Mouse (Mus musculus) liver, embryonic 15.5 days (tissue): ENCODE data around the gene Tcirg1. TPM values are rescaled to one million over a fixed set of nuclear protein-coding genes. Genes with fewer than 3 reads are reported as not detected.

Experiments used
- ATAC-seq: fragments of 200-750 bp; cut with Nextera tagmentation; 2 replicates; pipeline ENCODE4 v1.8.0; 2017; ENCODE audit warnings: moderate number of reproducible peaks, mild to moderate bottlenecking, moderate library complexity; ENCODE audit not compliant: insufficient read depth
- H3K27ac ChIP-seq: fragments of 300-500 bp; sonication (generic); replicated peaks from 2 replicates; pipeline ENCODE4 v1.5.1; 2015; ENCODE audit warnings: mild to moderate bottlenecking, inconsistent platforms
- H3K27me3 ChIP-seq: fragments of 300-500 bp; sonication (generic); 2 replicates; pipeline ENCODE4 v1.6.1; 2015; ENCODE audit warnings: mild to moderate bottlenecking, inconsistent platforms
- H3K36me3 ChIP-seq: fragments of 300-500 bp; sonication (generic); replicated peaks from 2 replicates; pipeline ENCODE4 v1.6.1; 2015; ENCODE audit warnings: moderate library complexity, mild to moderate bottlenecking, inconsistent platforms
- H3K4me1 ChIP-seq: fragments of 300-500 bp; sonication (generic); replicated peaks from 2 replicates; pipeline ENCODE4 v1.6.1; 2015; ENCODE audit warnings: inconsistent platforms
- H3K4me2 ChIP-seq: fragments of 300-500 bp; sonication (generic); 2 replicates; pipeline ENCODE4 v1.6.1; 2015; ENCODE audit warnings: moderate library complexity, mild to moderate bottlenecking, inconsistent platforms
- H3K4me3 ChIP-seq: fragments of 300-500 bp; sonication (generic); replicated peaks from 2 replicates; pipeline ENCODE4 v1.5.1; 2015; ENCODE audit warnings: mild to moderate bottlenecking, inconsistent platforms
- H3K9ac ChIP-seq: fragments of 300-500 bp; sonication (generic); 2 replicates; pipeline ENCODE4 v1.6.1; 2015; ENCODE audit warnings: moderate library complexity, mild to moderate bottlenecking, inconsistent platforms
- H3K9me3 ChIP-seq: fragments of 300-500 bp; sonication (generic); replicated peaks from 2 replicates; pipeline ENCODE4 v1.6.1; 2016; ENCODE audit warnings: inconsistent platforms
- WGBS: fragments of 180-500 bp; shearing (Covaris S2); methylation state at CpG from one replicate; pipeline ENCODE4 v1.1.7; 2015; ENCODE audit warnings: mixed read lengths; ENCODE audit not compliant: insufficient replicate concordance; 5-methylcytosine and 5-hydroxymethylcytosine counted together
- polyA plus RNA-seq: library from polyadenylated mRNA; unstranded; fragments of >200 nt; fragmentation: Nextera tagmentation; extraction: Ambion mirVana; gene quantifications from 2 replicates; pipeline ENCODE4 v1.2.1, GENCODE M21; 2015

Gene Tcirg1
- polyA plus RNA-seq, 1 experiment from 2014 or later: 29.5 TPM

GRCm38 (mm10) chr19:3897557-3897956 is 9.4 kb downstream of the Tcirg1 start:
- peaks cover 78% of the 10 kb centered on the region for H3K36me3 ChIP-seq

DNA sequence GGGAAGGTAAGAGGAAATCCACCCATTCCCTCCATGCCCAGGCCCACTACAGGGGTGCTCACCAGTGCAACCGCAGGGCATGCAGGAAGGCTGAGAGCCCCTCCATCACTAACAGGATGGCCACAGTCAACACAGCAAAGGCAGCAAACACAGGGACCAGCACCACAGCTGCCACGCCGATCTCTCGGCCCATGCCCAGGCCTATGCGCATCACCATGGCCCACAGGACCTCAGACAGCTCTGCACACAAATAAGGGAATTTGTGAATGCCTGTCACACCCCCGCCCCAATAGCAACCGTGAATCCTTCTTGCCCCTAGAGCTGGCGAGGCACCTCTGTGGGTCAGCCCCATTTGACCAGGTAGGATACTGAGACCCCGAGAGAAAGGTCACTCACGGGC is 10.7 kb downstream of the Tcirg1 start:
- H3K9ac ChIP-seq: no peak overlapping the region
- ATAC-seq: no peak
- H3K27ac ChIP-seq: no peak overlapping the region
- H3K4me3 ChIP-seq: no peak overlapping the region
- peaks cover 15% of the 10 kb centered on the region for H3K4me1 ChIP-seq
- H3K9me3 ChIP-seq: no peaks in the 10 kb centered on the region
- WGBS: 78% methylated on average over 10 of the region's 10 CpGs
- H3K27me3 ChIP-seq: no peaks in the 10 kb centered on the region
- H3K36me3 ChIP-seq: peaks cover 78% of the 10 kb centered on the region
- H3K4me2 ChIP-seq: no peak overlapping the region

More at GRCm38 (mm10) chr19:3897557-3897956, 9.4 kb downstream of the Tcirg1 start:
- Histone ChIP-seq H3K9me3 (no peaks in the 10 kb centered on the region), H3K9ac (no peak overlapping the region), H3K4me3 (no peak overlapping the region), H3K4me1 (peaks cover 22% of the 10 kb centered on the region), H3K27ac (no peak overlapping the region), H3K4me2 (no peak overlapping the region), H3K27me3 (no peaks in the 10 kb centered on the region)
- WGBS: 75% methylated on average over 5 of the region's 5 CpGs
- no peak for ATAC-seq

DNA sequence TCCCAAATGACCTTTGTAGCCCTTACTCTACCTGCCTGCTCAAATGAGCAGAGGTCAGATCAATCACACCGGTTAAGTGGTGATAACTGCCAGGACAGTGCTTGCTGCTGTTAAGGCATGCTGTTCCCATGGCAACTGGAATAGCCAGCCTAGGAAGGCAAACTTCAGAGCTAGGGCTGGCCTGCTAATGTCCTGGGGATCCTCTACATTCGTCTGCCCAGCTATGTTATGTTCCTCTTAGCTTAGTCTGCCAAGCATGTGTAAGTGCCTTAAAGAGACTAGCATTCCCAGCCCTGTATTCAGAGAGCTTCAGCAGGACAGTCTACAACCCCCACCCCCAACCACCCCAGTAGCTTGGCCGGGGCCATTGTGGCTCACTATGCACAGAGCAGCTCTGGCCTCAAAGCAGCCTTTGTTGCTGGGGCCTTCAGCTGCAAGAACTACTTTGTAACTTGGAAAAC is 11.7 kb downstream of the Tcirg1 start:
- Histone ChIP-seq H3K4me2 (no peak overlapping the region), H3K27me3 (no peaks in the 10 kb centered on the region), H3K27ac (no peak overlapping the region), H3K36me3 (peaks cover 88% of the 10 kb centered on the region), H3K9ac (no peak overlapping the region), H3K4me1 (peaks cover 15% of the 10 kb centered on the region), H3K4me3 (no peak overlapping the region), H3K9me3 (no peaks in the 10 kb centered on the region)
- 49% methylated on average over 3 of the region's 3 CpGs for WGBS
- ATAC-seq: peak; percentile 55

DNA sequence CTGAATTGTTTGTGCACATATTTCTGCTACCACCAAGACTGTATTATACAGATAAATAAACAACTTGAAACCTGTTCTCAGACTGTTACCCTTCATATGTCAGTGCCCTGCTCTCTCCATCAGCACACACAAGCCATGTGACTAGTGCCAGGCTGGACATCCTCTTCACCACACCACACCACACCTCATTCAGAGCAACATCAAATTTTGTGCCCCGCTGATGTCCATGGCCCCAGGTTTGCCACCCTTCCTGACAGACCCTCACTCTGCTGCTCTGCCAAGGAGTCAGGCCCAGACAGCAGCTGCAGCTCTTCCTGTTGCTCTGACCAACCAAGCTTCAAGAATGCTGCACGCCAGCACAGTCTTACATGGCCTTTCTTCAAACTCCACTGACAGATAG is 12.6 kb downstream of the Tcirg1 start:
- no peaks in the 10 kb centered on the region for H3K27me3 ChIP-seq
- H3K36me3 ChIP-seq: peaks cover 94% of the 10 kb centered on the region
- H3K9me3 ChIP-seq: no peaks in the 10 kb centered on the region
- H3K4me2 ChIP-seq: no peak overlapping the region
- H3K4me3 ChIP-seq: no peak overlapping the region
- ATAC-seq: no peak
- H3K27ac ChIP-seq: 0 out of 2 replicates have a peak overlapping the region, but pooled peaks have one; percentile 19
- 70% methylated on average over 2 of the region's 2 CpGs for WGBS
- H3K9ac ChIP-seq: no peak overlapping the region
- peaks cover 15% of the 10 kb centered on the region for H3K4me1 ChIP-seq

DNA sequence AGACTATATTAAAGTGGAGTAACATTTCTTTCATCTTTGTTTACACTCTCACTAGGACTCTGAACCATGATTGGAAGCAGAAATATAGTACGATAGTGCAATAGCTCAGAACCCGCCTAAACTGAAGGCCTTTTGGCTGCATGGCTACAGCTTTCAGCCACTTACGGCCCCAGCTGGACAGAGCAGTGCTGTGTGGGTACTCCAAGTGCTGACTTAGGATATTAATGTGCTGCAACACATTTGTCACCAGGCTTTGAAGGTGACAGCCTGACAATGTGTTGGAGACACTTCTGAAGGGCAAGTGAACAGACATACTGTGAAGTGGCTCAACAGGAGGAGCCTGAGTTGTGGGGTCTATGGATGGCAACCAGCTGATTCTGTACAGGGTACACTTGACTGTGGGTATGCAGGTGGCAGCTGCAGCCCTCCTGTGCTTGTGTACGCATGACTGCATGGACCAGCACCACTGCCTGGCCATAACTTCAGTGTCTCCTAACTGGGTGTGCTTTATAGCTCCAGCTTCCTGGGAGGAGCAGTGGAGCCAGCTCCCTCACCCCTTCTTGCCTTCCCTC is 13.3 kb downstream of the Tcirg1 start:
- 82% methylated on average over 4 of the region's 4 CpGs for WGBS
- Histone ChIP-seq H3K9me3 (no peaks in the 10 kb centered on the region), H3K9ac (no peak overlapping the region), H3K27ac (no peak overlapping the region), H3K4me1 (peaks cover 15% of the 10 kb centered on the region), H3K36me3 (peaks cover 97% of the 10 kb centered on the region), H3K4me2 (no peak overlapping the region), H3K27me3 (no peaks in the 10 kb centered on the region), H3K4me3 (no peak overlapping the region)
- no peak for ATAC-seq

GRCm38 (mm10) chr19:3890181-3890580 is 16.8 kb downstream of the Tcirg1 start:
- Histone ChIP-seq H3K9ac (no peak overlapping the region), H3K4me3 (no peak overlapping the region), H3K4me1 (peaks cover 10% of the 10 kb centered on the region), H3K27me3 (no peaks in the 10 kb centered on the region), H3K9me3 (no peaks in the 10 kb centered on the region), H3K36me3 (peaks cover 75% of the 10 kb centered on the region), H3K4me2 (no peak overlapping the region), H3K27ac (no peak overlapping the region)
- 71% methylated on average over 8 of the region's 8 CpGs for WGBS
- no peak for ATAC-seq

DNA sequence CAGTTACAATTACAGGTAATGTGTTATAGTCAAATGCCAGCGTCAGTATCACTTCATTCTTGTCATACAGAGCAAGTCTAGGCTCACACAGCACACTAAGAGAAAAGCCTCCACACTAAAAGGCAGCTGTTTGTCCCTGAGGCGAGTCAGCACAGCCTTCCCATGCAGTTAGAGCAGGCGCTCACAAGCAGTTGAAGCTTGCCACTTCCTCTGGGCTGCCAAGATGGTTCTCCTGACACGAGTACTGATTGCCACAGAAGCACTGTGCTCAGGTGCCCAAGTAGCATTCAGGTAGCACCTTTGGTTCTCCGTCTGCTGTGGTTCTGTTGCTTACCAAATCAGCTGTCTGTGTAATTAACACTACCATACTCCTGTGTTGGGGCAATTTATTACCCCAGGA is 17.8 kb downstream of the Tcirg1 start:
- Histone ChIP-seq H3K9ac (no peak overlapping the region), H3K4me2 (no peak overlapping the region), H3K4me3 (no peak overlapping the region), H3K4me1 (peaks cover 6% of the 10 kb centered on the region; the same call in 1 of the 2 replicates), H3K27me3 (no peaks in the 10 kb centered on the region), H3K27ac (no peak overlapping the region), H3K9me3 (no peaks in the 10 kb centered on the region), H3K36me3 (peaks cover 71% of the 10 kb centered on the region)
- no peak for ATAC-seq
- WGBS: 69% methylated on average over 5 of the region's 5 CpGs

DNA sequence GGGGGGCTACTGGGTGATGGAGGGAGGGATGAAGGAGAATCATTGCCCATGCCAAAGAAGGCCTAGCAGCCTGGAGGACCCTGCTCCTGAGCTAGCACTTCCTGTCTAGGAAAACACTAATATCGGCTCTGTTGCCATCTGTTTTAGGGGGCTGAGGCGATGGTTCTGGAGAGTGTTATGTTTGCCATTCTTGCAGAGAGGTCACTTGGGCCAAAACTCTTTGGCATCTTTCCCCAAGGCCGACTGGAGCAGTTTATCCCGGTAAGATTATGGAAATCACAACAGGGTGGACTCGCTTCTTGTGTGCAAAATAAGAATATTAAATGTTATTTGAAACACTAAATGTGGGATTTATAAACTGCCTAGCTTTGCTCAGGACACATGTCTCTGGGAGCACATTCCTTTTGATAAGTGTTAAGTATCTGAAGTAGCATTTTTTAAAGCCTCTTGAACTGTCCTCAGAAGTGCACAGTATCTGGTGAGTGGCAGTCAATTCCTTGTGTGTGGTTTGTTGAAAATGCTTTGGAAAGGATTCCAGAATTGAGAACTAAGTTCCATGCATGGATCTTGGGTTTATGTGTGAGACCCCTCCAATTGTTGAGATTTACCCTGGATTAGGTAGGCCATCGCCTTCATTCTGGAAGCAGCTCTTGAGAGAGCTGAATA is 22.5 kb downstream of the Tcirg1 start:
- 67% methylated on average over 6 of the region's 6 CpGs for WGBS
- H3K9ac ChIP-seq: no peak overlapping the region
- H3K36me3 ChIP-seq: peaks cover 27% of the 10 kb centered on the region
- H3K4me3 ChIP-seq: no peak overlapping the region
- peaks cover 19% of the 10 kb centered on the region for H3K4me1 ChIP-seq
- H3K27ac ChIP-seq: no peak overlapping the region
- no peaks in the 10 kb centered on the region for H3K9me3 ChIP-seq
- no peak overlapping the region for H3K4me2 ChIP-seq
- ATAC-seq: no peak
- H3K27me3 ChIP-seq: no peaks in the 10 kb centered on the region

- no peak for ATAC-seq
- Histone ChIP-seq H3K27me3 (no peaks in the 10 kb centered on the region), H3K9ac (no peak overlapping the region), H3K4me2 (no peak overlapping the region), H3K4me3 (no peak overlapping the region), H3K9me3 (no peaks in the 10 kb centered on the region), H3K27ac (no peak overlapping the region), H3K36me3 (peaks cover 19% of the 10 kb centered on the region), H3K4me1 (peaks cover 19% of the 10 kb centered on the region)
- WGBS: 48% methylated on average over 4 of the region's 4 CpGs
Measured at GRCm38 (mm10) chr19:3882214-3882613, 24.7 kb downstream of the Tcirg1 start.

GRCm38 (mm10) chr19:3880054-3880848 is 26.7 kb downstream of the Tcirg1 start:
- H3K27ac ChIP-seq: no peak overlapping the region
- peak; percentile 47; the same call in 1 of the 2 replicates for ATAC-seq

DNA sequence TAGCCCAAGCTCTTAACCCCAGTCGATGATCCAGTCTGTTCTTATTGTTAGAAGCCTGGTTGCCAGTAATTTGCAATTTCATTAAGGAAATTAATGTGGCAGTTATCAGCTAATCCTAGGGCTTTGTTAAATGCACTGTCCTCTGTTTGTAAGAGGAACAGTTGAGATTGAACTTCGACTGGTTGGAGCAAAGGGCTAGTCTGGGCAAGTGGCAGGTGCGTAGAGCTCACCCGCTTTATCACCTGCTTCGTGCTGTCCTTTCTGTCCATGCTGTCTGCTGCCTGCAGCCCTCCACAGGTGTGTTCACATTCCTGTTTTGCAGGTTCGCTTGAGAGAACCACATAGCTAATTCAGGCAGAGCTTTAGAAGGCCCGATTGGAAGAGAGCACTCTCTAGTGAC is 31.9 kb downstream of the Tcirg1 start:
- Histone ChIP-seq H3K9ac (no peak overlapping the region), H3K4me2 (no peak overlapping the region), H3K4me1 (peaks cover 2% of the 10 kb centered on the region; the same call in 1 of the 2 replicates), H3K4me3 (no peak overlapping the region), H3K27ac (no peak overlapping the region), H3K27me3 (no peaks in the 10 kb centered on the region), H3K36me3 (0 out of 2 replicates have a peak, but pooled peaks cover 12% of the 10 kb centered on the region), H3K9me3 (no peaks in the 10 kb centered on the region)
- ATAC-seq: no peak
- 69% methylated on average over 7 of the region's 7 CpGs for WGBS

More at GRCm38 (mm10) chr19:3880054-3880848, 26.7 kb downstream of the Tcirg1 start:
- Histone ChIP-seq H3K4me2 (no peak overlapping the region), H3K9me3 (no peaks in the 10 kb centered on the region), H3K4me3 (no peak overlapping the region), H3K9ac (no peak overlapping the region), H3K36me3 (peaks cover 19% of the 10 kb centered on the region), H3K27me3 (no peaks in the 10 kb centered on the region), H3K4me1 (peaks cover 19% of the 10 kb centered on the region)
- WGBS: 54% methylated on average over 6 of the region's 6 CpGs
